Mouse (Mus musculus) ES-CJ7 (cell line): ENCODE data around the gene Mfrp.
A peak's percentile ranks its signal among the peaks of the same experiment; 100 is the strongest.

Experiments
- DNase-seq: peaks from one replicate; pipeline ENCODE4 v3.0.0; 2011; ENCODE audit warnings: low read depth, low spot score

The Mfrp gene

GRCm38 (mm10) chr9:44101490-44101889 is at the start of gene Mfrp:
TSS of gene Mfrp (plus strand) at chr9:44101729.
- DNase-seq = no peak

- DNase-seq = no peak
Measured at GRCm38 (mm10) chr9:44052855-44053254, 48.7 kb upstream of the Mfrp start.

- DNase-seq = no peak
Measured at GRCm38 (mm10) chr9:44053936-44054335, 47.6 kb upstream of the Mfrp start.

DNA sequence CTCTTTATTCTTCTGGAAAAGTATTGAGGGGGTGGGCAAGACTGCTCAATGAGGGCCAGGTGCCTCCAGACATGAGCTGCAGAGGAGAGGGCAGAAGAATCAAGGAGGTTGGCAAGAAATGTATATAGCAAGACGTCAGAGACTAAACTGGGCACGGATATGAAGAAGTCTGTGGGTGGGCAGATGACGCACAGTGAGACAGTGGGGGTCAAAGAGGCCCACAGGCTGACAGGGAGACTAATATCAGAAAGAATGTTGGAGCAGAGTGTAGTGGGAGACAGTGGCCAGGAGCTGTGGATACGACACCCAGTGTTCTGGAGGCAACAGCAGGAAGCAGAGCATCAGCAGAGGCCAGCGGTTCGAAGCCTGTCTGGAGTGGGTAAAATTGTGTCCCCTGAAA is 42.9 kb upstream of the Mfrp start:
- DNase-seq = no peak

DNA sequence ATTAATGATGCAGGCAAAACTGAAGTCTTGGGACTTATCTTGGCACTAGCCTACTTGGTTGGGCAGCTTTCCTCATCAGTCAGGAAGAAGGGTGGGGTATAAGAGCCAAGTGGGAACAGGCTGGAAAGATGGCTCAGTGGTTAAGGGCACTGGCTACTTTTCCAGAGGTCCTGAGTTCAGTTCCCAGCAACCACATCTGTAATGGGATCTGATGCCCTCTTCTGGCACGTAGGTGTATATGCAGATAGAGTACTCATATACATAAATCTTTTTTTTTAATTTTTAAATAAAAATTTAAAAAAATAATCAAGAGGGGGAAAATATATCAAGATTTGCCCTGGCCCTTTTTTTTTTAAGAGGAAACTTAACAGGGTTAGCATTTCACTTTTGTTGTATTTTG is 36.4 kb upstream of the Mfrp start:
- peak; percentile 30 for DNase-seq

GRCm38 (mm10) chr9:44066785-44067225 is 34.7 kb upstream of the Mfrp start, which contains the start of gene Usp2:
TSS of gene Usp2 (plus strand) at chr9:44067021.
- peak; percentile 99 for DNase-seq

- peak; percentile 38 for DNase-seq
Measured at GRCm38 (mm10) chr9:44067241-44067959, 34.1 kb upstream of the Mfrp start.

DNA sequence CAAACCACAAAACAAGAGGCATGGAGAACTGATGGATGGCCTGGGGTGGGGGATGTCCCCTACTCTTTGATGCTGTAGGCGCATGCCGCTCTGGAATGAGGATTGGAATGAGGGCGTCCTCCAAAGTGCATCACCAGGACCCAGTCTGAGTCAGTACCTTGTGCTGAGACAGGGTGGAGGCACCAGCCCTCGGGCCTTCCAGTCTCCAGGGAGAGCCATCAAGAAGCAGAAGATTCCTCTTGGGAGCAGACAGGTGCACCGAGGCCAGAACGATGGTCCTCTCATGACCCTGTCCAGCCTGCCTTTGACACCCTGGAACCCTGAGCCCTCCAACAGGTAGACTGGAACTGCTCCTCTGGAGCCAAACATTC is 33.6 kb upstream of the Mfrp start:
- DNase-seq = peak; percentile 23

GRCm38 (mm10) chr9:44069252-44069651 is 32.3 kb upstream of the Mfrp start:
- DNase-seq = no peak

DNA sequence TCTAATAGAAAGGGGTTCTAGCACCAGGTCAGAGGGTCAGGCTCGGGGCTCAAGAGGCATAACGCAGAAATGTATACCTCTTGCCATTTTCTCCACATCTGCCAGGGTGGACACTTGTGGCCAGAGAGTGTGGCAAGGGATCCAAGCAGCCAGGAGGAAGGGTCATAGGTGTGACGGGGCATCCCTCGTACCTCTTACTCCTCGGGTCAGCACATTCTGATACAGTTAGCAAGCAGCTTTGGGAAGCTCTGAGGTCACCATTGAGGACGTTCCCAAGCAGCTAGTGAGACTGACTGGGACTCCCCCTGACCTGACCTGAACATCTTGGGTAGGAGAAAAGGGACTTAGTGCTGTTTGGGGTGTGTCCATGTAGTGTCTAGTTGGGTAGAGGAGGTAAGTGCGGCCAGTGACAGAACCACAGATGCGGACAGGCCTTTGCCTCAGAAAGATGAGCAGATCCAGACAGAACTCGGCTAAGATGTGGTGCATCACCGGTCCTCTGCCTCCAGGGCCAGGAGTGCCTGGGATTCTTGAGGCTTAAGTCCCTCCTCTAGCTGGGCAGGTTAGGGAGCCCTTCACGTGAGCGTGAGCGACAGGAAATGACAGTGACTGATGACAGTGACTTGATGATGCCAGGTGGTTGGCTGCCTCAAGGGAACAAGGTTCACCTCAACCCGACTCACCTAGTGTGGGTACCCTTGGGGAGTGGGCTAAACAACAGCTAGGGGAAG is 31.3 kb upstream of the Mfrp start:
- no peak for DNase-seq

- DNase-seq = no peak
Measured at GRCm38 (mm10) chr9:44070844-44071231, 30.7 kb upstream of the Mfrp start.

DNA sequence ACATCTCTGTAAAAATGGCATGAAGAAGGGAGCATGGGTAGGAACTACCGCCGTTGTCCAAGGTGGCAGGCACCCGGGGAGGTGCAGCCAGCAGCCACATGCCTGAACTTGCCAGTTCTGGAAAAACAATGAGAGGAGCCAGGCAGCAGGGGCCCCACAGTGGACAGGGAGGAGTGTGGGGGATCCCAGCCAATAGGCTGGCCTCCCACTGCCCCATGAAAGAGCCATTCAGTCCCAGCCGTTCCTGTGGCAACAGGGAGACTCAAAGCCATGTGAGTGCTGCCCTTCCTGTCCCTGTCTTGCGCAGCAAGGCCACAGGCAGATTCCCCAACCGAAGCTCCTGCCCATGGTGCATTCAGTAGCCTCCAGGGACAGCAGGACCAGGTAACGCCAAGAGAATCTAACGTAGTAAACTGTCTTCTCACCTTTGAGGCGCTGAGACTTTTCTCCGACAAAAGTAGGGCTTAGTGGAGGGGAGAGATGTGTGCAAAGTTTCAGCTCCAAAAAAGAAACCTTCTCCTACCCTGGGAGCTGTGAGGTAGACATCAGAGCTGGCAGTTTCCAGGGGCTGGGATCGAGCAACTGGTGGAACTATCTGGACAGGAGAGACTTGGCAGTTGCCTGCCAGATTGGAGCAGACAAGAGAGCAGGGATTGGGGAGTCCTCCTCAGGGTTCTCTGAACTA is 29.5 kb upstream of the Mfrp start:
- DNase-seq = no peak

DNA sequence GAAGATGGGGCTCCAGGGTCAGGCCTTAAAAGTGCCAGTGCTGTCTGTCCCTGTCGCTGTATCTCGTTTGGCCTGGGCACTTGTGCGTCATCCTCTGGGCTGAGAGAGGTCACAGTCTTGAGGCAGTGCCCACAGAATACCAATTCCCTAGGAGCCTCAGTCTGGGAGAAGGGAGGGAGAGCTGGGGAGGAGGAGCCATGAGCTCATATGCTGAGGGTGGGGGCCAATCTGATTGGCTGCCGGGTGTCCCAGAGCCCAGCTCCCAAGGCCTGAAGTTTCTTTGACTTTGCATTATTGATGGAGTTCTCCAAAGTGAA is 29.0 kb upstream of the Mfrp start:
- DNase-seq = no peak

- DNase-seq = no peak
Measured at GRCm38 (mm10) chr9:44073115-44073514, 28.4 kb upstream of the Mfrp start.

DNA sequence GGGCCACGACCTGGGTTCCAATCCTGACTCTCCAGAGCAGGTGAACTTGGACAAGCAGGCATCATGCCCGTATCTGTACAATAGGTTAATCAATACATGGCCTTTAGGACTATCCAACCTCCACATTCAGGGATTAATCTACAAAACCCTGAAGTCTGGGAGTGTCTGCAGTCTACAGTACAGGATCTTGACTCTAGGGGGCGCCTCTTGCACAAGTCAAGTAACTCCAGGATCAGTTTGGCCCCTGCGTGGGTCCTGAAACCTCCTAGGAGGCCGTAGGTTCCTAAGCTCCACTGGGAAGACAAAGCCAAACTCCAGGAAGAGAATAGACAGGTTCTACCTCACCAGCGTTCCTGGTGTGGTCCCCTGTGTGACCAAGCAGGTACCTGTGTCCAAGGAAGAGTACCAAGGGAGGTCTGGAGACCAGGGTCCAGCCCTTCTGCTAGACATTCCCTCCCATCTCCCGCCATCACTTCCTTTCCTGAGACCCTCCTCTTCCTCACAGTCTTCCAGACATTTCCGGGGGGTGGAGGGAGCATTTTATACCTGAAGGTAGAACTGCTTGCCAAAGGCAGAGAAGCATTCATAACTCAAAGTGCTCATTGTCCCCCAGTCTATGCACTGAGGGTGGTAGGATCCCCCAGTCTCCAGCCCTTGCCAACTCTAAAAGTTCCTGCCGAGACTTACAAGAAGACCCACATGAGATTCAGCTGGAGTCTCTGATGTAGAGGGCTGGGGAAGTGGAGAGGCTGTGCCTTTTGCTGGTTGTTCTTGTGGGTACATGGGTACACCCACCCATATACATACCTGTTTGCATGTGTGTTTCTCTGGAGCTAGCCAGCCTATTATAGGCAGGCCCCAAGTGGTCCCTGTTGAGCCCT is 26.9 kb upstream of the Mfrp start:
- peak; percentile 91 for DNase-seq

- no peak for DNase-seq
Measured at GRCm38 (mm10) chr9:44075276-44075995, 26.1 kb upstream of the Mfrp start.

GRCm38 (mm10) chr9:44075996-44076763 is 25.3 kb upstream of the Mfrp start:
- DNase-seq = no peak

DNA sequence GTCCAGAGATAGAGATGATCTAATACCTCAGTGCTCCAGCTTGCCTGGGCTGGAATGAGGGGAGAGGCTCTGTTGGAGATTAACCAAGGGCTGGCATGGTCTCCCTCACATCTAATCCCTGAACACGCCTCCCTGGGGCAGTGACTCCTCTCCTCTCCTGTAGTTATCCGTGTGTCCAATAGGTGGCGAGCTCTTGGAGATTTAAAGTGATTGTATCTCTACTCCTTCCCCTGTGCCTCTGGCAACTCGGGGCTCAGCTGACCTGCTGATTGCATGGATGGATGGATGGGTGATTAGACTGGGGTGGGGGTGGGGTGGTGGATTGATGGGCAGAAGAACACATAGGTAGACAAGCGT is 24.8 kb upstream of the Mfrp start:
- peak; percentile 80 for DNase-seq

GRCm38 (mm10) chr9:44077266-44077910 is 24.1 kb upstream of the Mfrp start:
- DNase-seq = no peak
